Mouse (Mus musculus): ENCODE measurements around the gene Otub1.

DNA sequence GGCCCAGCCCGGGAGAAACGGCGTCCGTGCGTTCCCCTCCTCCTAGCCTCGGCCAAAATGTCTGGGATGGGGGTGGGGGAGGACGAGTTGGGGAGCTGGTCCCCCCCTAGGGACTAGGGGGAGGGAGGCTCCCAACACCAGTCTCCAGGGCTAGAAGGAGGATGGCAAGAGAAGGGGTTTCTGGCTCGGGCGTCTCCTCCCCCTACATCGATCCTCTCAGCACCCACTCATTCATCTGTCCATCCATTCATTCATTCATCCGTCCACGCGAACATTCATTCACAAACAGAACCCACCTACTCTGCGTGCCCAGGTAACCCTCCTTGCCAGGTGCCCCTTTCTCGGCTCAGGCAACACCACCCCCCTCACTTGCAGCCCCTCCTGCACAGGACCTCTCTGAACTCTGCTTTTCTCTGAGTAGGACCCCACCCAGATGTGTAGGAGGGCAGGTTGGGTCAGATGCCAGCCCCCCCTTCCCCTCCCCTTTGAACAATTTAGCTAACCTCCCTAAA is 39.9 kb downstream of the Otub1 start:
- no peak for TF ChIP-seq ZNF384 (IDR thresholded peaks at IDR 0.05; ENCODE audit: low read depth, low read length)
- no peak for TF ChIP-seq ZC3H11A (IDR thresholded peaks at IDR 0.05; ENCODE audit: borderline replicate concordance, low read depth, low read length)
